Mouse (Mus musculus): ENCODE data around the gene 9530077C05Rik. TPM values are rescaled to one million over a fixed set of nuclear protein-coding genes. Genes with fewer than 3 reads are reported as not detected.

9530077C05Rik gene
- polyA plus RNA-seq, 1 experiment: 0.23 TPM

DNA sequence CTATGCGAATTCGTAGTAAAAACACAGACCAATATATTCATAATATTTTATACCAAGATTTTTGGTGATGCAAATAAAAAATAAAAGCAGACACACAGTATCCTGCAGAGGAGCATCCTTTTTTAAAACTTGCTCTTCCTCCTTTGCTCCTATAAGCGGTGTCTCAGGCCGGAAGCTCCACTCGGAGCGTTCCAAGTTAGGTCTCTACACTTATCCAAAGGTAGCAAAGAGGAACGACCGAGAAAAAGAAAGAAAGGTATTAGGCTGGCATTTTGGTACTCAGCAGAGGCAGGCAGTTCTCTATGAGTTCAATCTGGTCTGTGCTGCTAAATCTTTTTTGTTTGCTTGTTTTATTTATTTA lies 57.6 kb downstream of the 9530077C05Rik start:
- H3K4me3 ChIP-seq (ENCODE audit: low read depth, low read length): no peak overlapping the region
- no peak for TF ChIP-seq CTCF (IDR thresholded peaks at IDR 0.05; ENCODE audit: extremely low read depth, insufficient read length, insufficient replicate concordance, low read depth, low read length)
- TF ChIP-seq POLR2A (IDR thresholded peaks at IDR 0.05; ENCODE audit: low read depth, low read length): no peak
- 70% methylated on average over 8 of the region's 8 CpGs for WGBS

GRCm38 (mm10) chr9:22469643-22470042 lies 58.3 kb downstream of the 9530077C05Rik start, which contains the start of gene Rp9:
TSS of gene Rp9 (minus strand) at chr9:22469743.
- Histone ChIP-seq H3K27me3 (ENCODE audit: control insufficient read depth, insufficient read depth, low read length) (no peaks in the 10 kb centered on the region), H3K4me1 (ENCODE audit: control insufficient read depth, insufficient read depth, insufficient read length, low read length) (no peaks in the 10 kb centered on the region), H3K27ac (ENCODE audit: insufficient read depth, low read depth, low read length) (no peak within 1 kb of the TSS), H3K36me3 (ENCODE audit: control insufficient read depth, insufficient read depth, low read length) (0 out of 2 replicates have a peak, but pooled peaks cover 3% of the 10 kb centered on the region), H3K4me3 (ENCODE audit: low read depth, low read length) (no peak within 1 kb of the TSS)
- WGBS: 92% methylated on average over 3 of the region's 3 CpGs
- TF ChIP-seq POLR2A (IDR thresholded peaks at IDR 0.05; ENCODE audit: low read depth, low read length) (no peak), CTCF (IDR thresholded peaks at IDR 0.05; ENCODE audit: extremely low read depth, insufficient read length, insufficient replicate concordance, low read depth, low read length) (no peak)

More for the DNA sequence above, 57.6 kb downstream of the 9530077C05Rik start:
- H3K27me3 ChIP-seq (ENCODE audit: control insufficient read depth, insufficient read depth, low read length): no peaks in the 10 kb centered on the region
- no peaks in the 10 kb centered on the region for H3K4me1 ChIP-seq (ENCODE audit: control insufficient read depth, insufficient read depth, insufficient read length, low read length)
- no peak overlapping the region for H3K27ac ChIP-seq (ENCODE audit: insufficient read depth, low read depth, low read length)
- H3K36me3 ChIP-seq (ENCODE audit: control insufficient read depth, insufficient read depth, low read length): 0 out of 2 replicates have a peak, but pooled peaks cover 3% of the 10 kb centered on the region

- TF ChIP-seq POLR2A (IDR thresholded peaks at IDR 0.05; ENCODE audit: low read depth, low read length) (peak; percentile 41; the same call in 1 of the 2 replicates), CTCF (IDR thresholded peaks at IDR 0.05; ENCODE audit: extremely low read depth, insufficient read length, insufficient replicate concordance, low read depth, low read length) (peak; percentile 18; the same call in 1 of the 2 replicates)
- Histone ChIP-seq H3K27ac (ENCODE audit: insufficient read depth, low read depth, low read length) (peak within 1 kb of the TSS; percentile 6; the same call in 1 of the 2 replicates), H3K36me3 (ENCODE audit: control insufficient read depth, insufficient read depth, low read length) (no peaks in the 10 kb centered on the region), H3K4me3 (ENCODE audit: low read depth, low read length) (peak within 1 kb of the TSS; percentile 63), H3K27me3 (ENCODE audit: control insufficient read depth, insufficient read depth, low read length) (no peaks in the 10 kb centered on the region), H3K4me1 (ENCODE audit: control insufficient read depth, insufficient read depth, insufficient read length, low read length) (no peaks in the 10 kb centered on the region)
- WGBS: under 1% methylated on average over 25 of the region's 25 CpGs
These were observed 64.1 kb downstream of the 9530077C05Rik start, which contains the start of gene Bbs9 for GRCm38 (mm10) chr9:22475424-22475868. TSS of gene Bbs9 (plus strand) at chr9:22475715.

- no peak overlapping the region for H3K27ac ChIP-seq (ENCODE audit: insufficient read depth, low read depth, low read length)
- no peak for TF ChIP-seq POLR2A (IDR thresholded peaks at IDR 0.05; ENCODE audit: low read depth, low read length)
- TF ChIP-seq CTCF (IDR thresholded peaks at IDR 0.05; ENCODE audit: extremely low read depth, insufficient read length, insufficient replicate concordance, low read depth, low read length): no peak
- H3K4me3 ChIP-seq (ENCODE audit: low read depth, low read length): peak overlapping the region; percentile 35
- H3K27me3 ChIP-seq (ENCODE audit: control insufficient read depth, insufficient read depth, low read length): no peaks in the 10 kb centered on the region
- no peaks in the 10 kb centered on the region for H3K4me1 ChIP-seq (ENCODE audit: control insufficient read depth, insufficient read depth, insufficient read length, low read length)
- WGBS: 5% methylated on average over 10 of the region's 10 CpGs
- no peaks in the 10 kb centered on the region for H3K36me3 ChIP-seq (ENCODE audit: control insufficient read depth, insufficient read depth, low read length)
These were observed 65.0 kb downstream of the 9530077C05Rik start for GRCm38 (mm10) chr9:22476265-22476664.

- Histone ChIP-seq H3K4me1 (ENCODE audit: control insufficient read depth, insufficient read depth, insufficient read length, low read length) (no peaks in the 10 kb centered on the region), H3K36me3 (ENCODE audit: control insufficient read depth, insufficient read depth, low read length) (no peaks in the 10 kb centered on the region), H3K27me3 (ENCODE audit: control insufficient read depth, insufficient read depth, low read length) (no peaks in the 10 kb centered on the region), H3K27ac (ENCODE audit: insufficient read depth, low read depth, low read length) (no peak overlapping the region), H3K4me3 (ENCODE audit: low read depth, low read length) (no peak overlapping the region)
- no peak for TF ChIP-seq POLR2A (IDR thresholded peaks at IDR 0.05; ENCODE audit: low read depth, low read length)
- no peak for TF ChIP-seq CTCF (IDR thresholded peaks at IDR 0.05; ENCODE audit: extremely low read depth, insufficient read length, insufficient replicate concordance, low read depth, low read length)
- WGBS: 93% methylated on average over 8 of the region's 8 CpGs
These were observed 67.6 kb downstream of the 9530077C05Rik start for GRCm38 (mm10) chr9:22478946-22479345.

DNA sequence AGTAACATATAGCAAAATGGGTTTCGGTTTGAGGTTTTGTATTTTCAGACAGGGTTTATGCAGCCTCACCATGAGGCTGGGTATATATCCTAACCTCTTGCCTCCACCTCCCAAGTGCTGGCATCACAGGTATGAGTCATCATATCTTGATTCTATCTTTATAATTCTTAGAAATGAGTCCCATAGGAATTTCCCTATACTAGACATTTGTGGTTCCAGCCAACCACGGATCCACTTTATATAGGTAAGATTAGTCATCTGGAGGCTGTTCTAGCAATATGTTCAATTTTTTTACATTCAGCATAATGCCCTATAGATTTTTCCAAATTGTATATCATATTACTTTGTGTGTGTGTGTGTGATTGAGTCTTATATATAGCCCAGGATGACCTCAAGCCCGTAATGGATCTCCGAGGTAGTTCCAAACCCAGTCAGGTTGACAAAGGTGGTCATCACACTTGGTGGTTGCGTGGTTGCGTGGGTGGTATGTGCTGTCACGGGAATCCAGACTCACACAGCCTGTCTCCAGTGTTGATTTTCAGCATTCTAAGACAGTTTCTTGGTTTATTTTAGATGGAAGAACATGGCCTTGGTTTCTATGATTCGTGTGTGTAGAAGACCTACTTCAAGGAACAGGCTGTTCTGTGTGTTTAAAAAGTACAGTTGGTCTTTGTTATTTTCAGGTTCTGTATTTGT lies 72.7 kb downstream of the 9530077C05Rik start:
- Histone ChIP-seq H3K27me3 (ENCODE audit: control insufficient read depth, insufficient read depth, low read length) (no peaks in the 10 kb centered on the region), H3K4me1 (ENCODE audit: control insufficient read depth, insufficient read depth, insufficient read length, low read length) (no peaks in the 10 kb centered on the region), H3K36me3 (ENCODE audit: control insufficient read depth, insufficient read depth, low read length) (no peaks in the 10 kb centered on the region), H3K27ac (ENCODE audit: insufficient read depth, low read depth, low read length) (no peak overlapping the region), H3K4me3 (ENCODE audit: low read depth, low read length) (no peak overlapping the region)
- TF ChIP-seq CTCF (IDR thresholded peaks at IDR 0.05; ENCODE audit: extremely low read depth, insufficient read length, insufficient replicate concordance, low read depth, low read length) (no peak), POLR2A (IDR thresholded peaks at IDR 0.05; ENCODE audit: low read depth, low read length) (no peak)
- 94% methylated on average over 8 of the region's 8 CpGs for WGBS

DNA sequence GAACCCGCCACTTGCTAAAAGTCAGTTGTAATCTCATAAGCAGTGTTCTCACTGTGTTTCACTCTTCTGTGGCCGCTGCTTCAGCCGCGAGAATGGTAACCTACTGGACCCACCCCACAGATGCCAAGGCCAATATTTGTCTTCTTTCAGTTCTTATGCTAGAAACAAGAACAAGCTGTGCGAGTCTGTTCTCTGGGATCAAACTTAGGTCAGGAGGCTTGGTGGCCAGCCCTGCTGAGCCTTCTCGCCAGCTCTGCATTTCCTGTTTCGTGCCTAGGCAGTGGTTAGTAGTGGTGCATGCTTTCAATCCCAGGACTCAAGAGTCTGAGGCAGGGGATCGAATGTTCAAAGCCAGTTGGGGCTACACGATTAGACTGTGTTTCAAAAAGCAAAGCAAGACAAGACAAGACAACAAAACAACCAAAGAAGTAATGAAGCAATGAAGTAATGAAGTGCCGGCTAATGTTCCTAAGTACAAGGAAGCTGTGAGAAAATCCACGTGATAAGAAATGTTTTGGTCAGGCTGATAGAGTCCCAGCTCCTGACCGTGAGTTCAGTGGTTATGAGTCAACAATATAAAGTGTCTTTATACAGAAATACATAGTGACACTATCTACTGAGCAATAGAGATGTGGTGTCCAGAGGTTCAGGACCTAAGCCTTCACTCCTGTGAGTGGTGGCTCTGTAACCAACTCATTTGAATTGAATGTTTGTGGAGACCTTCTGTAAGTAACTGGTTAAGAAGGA lies 73.4 kb downstream of the 9530077C05Rik start:
- Histone ChIP-seq H3K4me1 (ENCODE audit: control insufficient read depth, insufficient read depth, insufficient read length, low read length) (no peaks in the 10 kb centered on the region), H3K27me3 (ENCODE audit: control insufficient read depth, insufficient read depth, low read length) (no peaks in the 10 kb centered on the region), H3K4me3 (ENCODE audit: low read depth, low read length) (no peak overlapping the region), H3K36me3 (ENCODE audit: control insufficient read depth, insufficient read depth, low read length) (no peaks in the 10 kb centered on the region), H3K27ac (ENCODE audit: insufficient read depth, low read depth, low read length) (no peak overlapping the region)
- 74% methylated on average over 12 of the region's 12 CpGs for WGBS
- TF ChIP-seq POLR2A (IDR thresholded peaks at IDR 0.05; ENCODE audit: low read depth, low read length) (no peak), CTCF (IDR thresholded peaks at IDR 0.05; ENCODE audit: extremely low read depth, insufficient read length, insufficient replicate concordance, low read depth, low read length) (no peak)
